Mouse (Mus musculus) retina, embryonic 14.5 days (tissue): ENCODE data around the gene Fermt2.

Experiments used
- DNase-seq: peaks from one replicate; pipeline ENCODE4 v3.0.0-alpha.2; 2015; ENCODE audit warnings: low spot score

Gene Fermt2

DNA sequence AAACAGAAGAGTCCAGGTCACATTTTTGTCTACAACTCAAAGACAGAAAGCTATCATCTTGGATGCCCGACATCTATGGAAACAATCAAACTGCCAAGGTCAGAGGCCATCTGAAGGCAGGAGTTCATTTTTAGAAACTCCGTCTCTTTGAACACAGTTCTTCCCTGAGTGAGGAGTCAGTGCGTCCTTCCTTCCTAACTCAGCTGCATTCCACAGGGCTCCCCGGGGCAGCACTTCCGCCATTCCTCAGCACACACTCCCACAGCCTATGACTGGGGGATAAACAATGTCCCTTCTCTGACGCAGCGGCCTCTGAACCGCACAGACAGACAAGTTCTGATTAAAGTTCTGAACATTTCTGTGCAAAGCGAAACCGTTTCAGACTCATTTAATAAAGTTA, 66.3 kb downstream of the Fermt2 start:
- no peak for DNase-seq

DNA sequence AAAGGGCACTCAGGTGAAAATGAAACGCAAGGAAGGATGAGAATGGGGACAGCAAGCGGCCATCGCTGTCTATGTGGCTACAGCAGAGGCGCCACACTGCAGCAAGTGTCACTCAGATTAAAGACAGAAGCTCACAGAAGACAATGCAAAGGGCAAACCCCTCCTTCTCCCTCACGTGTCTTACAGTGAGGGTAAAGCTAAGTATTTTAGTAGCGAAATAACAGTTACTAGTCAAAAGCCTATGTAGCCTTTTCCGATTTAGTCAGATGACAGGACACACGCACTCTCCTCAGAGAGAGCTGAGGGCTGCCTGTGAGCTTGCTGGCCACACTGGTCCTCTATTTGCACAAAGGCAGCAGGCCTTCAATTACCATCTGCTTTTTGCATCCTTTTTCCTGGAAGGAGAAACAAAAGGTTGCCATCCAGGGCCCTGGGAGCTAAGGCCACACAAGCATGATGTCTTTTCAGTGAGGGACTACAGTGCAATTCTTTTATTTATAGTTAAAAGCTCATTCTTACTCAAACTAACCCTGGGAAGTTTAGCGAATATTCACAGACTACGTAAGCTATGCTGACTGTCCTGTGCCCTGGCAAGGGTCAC, 66.9 kb downstream of the Fermt2 start:
- peak; percentile 63 for DNase-seq

DNA sequence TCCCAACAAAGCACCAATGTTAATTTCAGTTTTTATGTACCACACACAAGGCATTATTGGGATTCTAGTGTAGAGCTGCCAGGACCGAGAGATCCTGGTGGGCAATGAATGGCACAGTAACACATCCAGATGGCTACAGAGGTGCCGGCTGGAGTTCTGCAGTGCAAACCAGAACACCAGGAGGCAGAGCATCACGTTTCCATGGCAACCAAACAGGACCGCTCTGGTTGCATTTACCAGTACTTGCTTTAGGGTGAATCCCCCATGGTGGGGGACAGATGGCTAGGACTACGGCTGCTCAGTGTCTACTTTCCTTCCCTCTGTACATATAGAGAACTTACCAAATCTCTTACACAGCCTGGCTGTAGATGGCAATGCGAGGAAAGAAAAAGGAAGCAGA, 67.5 kb downstream of the Fermt2 start:
- DNase-seq: peak; percentile 80

DNA sequence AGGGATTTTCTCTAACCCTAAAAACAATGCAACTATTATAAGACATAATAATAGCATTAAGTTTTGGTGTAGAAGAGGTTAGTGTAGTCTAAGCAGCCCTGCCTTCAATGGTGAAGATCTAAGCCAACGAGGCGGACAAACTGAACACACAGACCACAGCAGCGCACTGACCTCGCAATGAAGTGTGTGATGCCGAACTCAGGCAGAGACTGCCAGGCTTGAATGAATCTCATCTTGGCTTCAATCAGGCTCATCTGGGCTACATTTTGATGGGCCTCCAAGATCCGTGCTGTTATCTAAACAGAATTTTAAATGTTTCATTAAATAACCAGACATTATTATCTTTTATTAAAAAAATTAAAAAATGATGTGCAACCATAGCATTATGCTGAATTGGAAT, 68.0 kb downstream of the Fermt2 start:
- DNase-seq: no peak

DNA sequence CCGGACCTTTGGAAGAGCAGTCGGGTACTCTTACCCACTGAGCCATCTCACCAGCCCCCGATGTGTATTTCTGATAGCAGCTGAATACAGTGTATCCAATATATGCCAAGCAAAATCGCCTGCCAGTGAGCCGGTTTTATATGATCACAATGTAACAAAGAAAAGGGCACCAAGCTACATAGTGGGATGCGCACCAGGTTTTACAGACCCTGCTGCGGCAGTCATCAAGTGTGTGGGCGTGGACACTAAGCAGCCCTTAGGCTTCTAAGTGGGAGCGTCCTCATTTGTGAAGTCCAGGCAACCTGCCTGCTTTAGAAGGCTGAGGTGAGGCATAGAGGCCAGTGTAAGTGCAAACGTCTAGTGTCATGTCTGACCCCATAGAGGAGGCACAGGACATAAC, 69.4 kb downstream of the Fermt2 start:
- DNase-seq: no peak

DNA sequence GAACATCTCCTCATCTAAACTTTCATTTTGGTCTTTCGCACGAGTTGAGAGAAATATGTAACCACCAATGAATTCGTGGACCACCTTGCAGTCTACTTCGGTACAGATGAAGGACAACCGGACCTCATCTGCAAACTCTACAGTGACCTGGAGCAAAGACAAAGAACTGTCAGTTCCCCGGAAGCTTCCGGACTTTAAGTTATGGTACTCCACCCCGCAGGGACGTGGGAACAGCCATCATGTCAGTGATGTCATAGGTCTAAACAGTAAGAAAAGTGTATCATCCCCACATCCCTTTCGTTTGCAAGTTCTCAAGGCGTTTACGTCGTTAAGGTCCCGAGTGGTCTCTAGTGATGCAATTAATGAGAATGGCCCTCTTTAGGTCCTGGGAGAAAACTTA, 70.0 kb downstream of the Fermt2 start:
- DNase-seq: no peak

DNA sequence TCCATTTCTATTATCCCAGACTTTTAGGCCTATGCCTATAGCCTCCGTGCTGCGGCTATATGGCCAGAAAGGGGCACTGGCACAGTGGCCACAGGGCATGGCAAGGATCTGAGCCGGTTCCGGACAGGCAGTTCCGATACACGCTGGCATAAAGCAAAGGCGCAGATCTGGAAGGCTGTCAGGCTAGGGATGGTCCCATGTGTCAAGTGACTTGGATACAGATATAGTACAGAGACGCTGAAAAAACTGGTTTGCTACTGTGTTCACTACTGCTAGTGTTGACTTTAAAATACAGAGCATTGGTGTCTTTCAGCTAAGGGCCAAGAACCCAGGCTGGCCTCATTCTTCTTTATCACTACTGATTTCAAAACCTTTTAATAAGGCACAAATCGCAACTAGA, 72.9 kb downstream of the Fermt2 start:
- no peak for DNase-seq

DNA sequence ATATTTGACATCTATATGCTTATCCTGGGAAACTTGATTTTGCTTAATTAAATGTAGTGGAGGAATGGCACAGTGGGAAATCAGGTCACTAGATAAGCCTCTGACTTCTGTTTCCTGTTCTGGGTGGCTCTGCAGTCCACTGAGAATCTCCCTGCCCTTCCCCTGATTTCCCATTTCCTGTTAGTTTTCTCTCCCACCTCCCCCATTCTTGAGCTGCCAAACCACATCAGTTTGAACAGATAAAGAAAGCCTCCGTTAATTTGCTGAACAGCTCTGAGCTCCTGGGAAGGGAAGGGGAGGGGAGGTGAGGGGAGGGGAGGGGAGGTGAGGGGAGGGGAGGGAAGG, 73.4 kb downstream of the Fermt2 start:
- DNase-seq: peak; percentile 74

DNA sequence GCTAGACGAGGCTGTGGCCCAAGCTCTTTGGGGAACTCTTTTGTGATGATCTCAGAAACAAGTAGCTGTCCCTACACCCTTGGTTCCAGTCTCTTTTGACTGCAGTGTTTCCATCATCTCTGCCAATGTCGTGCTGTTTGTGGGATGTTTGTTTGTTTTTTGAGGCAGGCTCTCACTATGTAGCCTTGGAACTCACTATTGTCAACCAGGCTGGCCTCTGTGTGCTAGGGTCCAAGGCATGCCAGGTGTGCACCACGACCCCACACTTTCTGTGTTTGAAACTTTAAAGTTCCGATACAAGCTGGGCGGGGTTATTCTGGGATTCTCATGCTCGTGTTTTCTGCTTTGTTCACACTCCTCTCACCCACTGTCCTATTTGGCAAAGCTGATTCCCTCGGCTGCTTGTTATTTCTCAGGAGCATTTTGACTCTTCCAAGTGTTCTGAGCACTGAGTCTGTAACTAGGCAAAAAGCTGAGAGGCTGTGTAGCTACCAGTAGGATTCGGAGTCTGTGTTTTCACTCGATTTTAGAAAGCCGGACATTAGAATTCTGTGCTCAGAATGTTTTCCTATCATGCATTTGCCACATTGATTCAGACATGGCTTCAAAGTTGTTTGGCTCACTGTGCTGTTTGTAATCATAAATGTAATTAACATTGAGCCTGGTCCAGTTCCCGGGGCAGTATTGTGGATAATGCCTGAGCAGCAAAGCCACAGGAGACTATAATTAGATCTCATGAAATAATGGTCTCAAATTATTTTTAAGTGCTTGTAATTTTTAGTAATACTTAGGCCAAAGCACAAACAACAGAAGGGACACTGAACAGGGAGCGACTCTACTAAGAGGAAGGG, 74.0 kb downstream of the Fermt2 start:
- DNase-seq: no peak

DNA sequence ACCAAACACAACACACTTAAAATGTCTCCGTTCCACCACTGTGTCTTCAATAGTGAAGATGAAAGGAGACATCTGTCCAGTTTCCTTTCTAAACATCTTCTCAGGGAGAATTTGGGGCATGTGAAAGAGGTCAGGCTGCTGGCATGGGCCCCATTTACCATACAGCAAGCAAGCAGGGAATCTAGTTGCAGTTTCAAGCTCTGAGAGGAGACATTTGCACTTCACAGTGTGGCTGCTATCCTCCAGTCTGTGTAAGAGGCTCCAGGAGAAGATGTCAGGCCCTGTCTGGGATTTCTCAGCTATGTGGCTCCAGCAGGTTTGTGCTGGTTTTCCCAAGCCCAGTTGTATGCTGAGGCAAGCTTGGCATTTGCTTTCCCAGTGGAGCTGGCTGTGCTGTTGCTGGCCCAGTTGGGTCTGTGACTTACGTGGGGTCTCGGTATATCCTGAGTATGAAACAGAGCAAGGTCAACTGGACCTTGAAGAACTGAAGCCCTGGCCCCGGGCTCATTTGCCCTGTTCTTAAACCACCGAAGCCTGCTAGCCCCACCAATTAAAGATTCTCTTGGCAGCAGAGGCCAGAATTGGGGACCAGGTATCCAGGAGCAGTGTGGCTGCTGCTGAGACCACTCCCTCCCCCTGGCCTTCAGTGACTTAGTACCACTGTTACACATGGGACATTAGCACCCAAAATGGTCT, 76.2 kb downstream of the Fermt2 start:
- DNase-seq: peak; percentile 42

DNA sequence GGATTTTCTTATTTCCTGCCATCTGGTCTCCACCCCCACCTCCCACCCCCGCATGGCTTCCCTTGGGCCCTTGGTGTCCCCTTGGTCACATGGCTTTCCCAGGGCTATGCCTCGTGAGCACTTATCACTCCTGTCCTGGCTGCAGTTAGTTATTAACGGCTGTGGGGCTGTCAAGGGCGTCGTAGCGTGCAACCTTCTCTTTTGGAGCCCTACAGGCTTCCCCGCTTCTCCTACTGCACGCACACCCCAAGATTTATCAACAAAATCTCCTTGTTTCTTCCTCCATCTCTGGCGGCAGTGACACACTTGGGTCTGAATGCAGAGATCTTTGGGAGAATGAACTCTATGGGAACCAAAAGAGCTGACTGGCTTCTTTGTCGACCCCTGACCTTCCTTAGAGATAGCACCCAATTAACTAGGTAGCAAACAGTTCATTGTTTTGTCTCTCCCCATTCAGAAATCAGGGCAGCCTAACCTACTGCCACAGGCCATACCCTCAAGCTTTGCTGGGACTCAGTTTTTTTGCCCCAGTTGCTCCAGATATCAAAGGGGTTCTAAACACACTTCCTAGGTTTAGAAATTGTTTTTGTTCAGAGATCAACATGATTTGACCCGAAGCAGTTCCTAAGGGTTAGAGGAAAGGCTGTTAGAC, 76.9 kb downstream of the Fermt2 start:
- peak; percentile 63 for DNase-seq

DNA sequence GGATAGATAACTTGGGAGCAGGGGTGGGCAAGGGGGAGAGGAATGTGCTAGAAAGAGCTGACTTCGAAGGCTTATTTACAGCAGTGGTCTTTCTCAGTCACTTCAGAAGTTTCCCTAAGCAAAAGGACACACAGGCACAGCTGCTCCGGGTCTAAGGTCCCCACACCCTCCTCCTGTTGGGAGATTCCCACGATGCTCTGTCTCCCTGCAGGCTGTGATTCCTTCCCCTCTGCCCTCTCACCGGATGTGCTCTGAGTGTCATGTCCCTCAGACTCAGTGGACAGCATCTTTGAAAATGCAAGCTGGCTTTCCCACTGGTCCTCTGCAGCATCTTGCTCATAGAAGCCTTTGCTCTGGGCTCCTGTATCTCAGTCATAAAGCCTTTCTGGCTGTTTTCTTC, 77.8 kb downstream of the Fermt2 start:
- DNase-seq: peak; percentile 37

DNA sequence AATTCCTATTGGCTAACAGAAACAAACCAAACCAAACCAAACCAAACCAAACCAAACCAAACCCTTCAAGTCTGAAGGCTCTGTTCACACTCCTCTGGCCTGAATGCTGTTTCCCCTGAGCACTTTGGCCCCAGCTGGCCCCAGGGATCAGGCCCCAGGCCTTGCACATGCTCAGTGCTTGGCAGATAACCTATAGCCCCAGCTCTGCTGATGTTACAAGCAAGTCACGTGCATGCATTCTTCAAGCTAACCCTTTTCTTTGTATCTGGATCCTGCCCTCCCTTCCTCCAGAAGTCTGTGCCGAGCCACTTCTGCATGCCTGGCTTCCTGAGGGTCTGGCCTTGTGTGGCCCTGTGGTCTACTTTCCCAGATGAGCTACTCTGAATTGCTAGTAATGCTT, 78.8 kb downstream of the Fermt2 start:
- DNase-seq: peak; percentile 47

DNA sequence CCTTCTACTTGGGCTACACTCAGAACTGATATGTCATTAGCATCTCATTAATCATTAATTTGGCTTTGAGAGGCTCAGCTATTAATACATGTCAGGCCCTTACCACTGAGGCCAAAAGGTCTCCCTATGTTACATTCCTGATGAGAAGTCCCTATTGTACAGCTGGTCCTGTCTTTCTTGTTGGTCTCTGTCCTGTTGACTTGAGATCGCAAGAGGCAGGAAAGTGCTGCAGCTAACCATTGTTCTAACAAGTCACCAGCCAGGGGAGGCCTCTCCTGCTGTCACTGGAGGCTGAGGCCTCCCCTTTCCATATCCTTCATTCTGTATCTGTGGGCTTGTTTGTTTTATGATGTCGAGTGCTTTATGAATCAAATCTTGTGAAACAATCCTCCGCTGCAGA, 83.1 kb downstream of the Fermt2 start:
- DNase-seq: no peak

DNA sequence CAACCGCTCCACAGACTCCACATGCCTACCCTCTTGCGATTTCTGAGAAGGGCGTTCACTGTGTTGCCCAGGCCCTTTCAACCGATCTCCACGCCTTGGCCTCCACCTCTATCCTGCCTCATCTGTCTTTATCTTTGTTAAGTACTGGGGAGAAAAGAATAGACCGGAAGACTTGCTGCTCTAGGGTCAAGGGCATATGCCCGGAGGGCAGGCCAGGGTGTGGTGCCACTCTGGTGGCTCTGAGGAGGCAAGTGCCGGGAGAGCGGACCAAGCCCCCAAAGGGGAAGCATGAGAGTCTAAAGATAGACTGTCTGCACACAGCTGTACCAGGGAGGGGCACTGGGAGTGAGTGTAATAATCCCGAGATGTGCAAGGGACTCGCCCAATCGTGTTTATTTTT, 84.5 kb downstream of the Fermt2 start:
- no peak for DNase-seq

DNA sequence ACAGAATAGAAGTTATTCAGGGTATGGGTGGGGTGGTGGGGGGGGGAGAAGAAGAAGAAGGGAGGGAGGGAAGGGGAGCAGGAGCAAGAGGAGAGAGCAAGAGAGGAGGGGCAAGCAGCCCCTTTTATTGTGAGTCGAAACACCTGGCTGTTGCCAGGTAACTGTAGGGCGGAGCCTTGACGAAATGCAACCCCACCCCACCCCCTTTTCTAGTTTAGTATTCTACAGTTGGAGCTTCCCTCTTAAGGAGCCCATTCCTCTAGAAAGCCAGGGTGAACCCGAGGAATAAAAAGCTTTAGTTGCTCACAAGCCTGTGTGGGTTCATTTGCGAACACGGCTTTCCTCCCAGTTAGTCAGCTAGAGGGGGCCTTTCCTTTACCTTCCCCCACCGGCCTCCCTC, 85.0 kb downstream of the Fermt2 start:
- DNase-seq: no peak

DNA sequence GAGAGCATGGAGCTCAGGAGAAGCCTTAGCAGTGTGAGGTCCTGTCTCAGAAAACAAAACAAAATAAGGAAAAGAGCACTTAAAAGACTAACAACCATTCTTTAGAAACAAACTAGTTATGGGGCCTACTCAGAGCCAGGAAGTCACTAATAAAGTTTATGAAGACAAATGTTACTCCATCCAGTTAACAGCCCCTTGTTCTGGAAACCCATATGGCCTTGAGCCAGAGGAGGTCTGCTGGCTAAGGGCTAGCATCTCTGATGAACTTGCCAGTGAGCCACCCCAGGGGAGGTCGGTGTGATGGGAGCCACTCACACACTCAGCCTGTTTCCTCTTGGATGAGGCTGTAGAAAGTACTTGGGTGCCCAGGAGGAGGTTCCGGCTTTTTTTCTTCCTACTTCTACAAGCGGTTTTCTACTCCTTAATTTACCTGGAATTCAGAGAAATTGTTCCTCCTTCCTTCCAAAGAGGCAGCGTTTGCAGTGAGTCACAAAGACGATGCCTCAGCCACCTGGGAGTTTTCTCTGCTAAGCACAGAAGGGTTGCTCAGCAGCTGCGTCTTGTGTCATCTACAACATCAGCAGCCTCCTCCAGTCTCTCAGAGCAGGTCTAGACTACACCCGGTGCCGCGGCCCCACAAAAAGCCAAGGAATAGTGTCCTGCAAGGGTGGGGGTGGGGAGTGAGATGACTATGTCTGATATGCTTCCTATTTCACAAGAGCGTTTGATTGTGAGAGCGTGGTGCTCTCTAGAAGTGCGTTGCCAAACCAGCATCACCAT, 86.9 kb downstream of the Fermt2 start:
- DNase-seq: no peak

DNA sequence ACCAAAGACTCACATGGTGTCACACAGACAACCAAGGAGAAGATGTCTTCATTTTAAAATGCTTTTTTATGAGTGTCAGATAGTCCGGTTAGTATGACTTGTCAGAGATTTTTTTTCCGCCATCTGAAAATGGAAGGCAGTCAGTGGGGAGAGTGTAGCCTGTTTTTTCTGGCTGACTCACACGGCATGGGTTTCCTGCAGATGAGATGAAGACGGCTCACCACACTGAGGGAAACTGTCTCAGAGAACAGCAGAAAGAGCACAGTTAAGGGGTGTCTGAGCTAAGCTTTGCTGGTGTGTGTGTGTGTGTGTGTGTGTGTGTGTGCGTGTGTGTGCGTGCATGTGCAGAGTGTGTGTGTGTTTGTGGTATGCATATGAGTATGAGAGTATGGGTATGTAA, 88.6 kb downstream of the Fermt2 start:
- no peak for DNase-seq

DNA sequence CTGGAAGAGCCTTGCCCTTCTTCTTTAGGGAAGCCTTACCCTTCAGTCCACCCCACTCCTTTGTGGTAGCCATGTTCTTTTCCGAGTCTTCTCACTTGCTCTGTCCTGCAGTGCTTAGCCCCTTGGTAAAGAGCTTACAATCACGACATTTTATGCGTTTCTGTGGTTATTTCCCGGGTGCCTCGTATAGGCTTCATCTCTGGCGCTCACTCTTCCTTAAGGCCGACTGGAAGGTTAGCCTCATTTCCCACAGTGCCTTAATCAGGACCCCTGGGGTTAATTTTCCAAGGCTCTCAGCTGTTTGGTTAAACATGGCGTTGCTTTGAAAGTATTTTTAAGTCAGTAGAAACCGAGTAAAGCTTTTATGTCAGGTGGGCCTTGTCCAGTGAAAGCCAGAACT, 90.5 kb downstream of the Fermt2 start:
- DNase-seq: no peak

DNA sequence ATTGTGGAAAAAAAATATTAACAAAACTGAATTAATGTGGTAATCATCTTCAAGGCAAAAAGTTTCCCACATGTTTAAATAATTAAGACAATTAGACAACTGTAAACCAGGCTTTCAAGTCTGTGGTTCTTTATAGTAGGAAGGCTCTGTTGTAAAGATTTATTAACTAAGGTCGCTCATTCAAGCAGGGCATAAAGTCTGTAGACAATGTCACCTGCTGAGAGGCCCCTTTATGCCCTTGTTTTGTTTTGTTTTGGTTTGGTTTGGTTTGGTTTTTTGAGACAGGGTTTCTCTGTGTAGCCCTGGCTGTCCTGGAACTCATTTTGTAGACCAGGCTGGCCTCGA, 91.0 kb downstream of the Fermt2 start:
- no peak for DNase-seq

DNA sequence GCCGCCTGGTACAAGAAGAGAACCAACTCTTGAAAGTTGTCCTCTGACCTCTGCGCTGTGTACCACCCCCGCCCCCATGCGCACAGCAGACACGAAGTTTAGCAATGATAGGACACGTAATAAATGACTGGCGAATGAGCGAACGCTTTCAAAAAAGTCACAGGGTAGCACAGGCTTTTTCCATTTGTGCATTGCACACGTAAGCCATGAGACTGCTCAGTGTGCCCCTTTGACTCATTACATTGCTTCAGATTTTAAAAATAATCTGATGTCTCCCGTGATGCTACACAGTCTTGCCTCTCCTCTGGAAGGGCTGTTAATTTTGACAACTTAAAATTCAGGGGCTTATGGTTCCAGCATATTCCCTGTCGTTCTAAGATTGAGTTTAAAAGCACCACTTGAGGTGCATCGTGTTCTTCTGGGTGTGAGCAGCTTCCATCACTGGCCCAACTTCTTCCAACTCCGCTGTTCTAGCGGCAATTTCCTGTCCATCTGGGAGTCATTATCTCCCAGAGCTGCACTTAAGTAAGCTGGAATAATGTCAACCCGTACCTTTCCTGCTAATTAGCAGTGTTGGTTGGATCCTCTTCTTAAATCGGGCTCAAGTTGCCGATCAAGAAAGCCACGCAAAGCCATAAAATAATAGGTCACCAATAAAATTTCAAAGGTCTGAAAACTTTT, 91.5 kb downstream of the Fermt2 start:
- no peak for DNase-seq

DNA sequence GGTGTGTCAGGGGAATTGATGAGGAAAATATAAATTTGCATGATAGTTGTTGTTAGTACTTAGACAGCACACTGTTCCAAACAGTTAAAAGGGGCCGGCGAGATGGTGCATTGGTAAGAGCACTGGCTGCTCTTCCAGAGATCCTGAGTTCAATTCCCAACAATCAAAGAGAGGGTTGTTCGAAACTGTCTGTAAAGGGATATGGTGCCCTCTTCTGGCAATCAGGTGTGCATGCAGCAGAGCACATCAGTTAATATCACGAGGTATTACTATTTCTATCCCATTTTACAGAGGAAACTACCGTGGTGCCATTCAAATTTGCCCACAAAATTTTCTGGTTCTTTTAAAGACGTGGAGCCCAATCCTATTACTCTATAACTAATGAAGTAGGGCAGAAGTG, 95.7 kb downstream of the Fermt2 start:
- DNase-seq: no peak
